Mouse (Mus musculus) intestine, embryonic 15.5 days (tissue): ENCODE data around the gene Cinp. TPM values are rescaled to one million over a fixed set of nuclear protein-coding genes. Genes with fewer than 3 reads are reported as not detected.

Experiments used
- ATAC-seq: fragments of 200-750 bp; cut with Nextera tagmentation; 2 replicates; pipeline ENCODE4 v1.8.0; 2017; ENCODE audit warnings: moderate TSS enrichment, moderate library complexity
- H3K27ac ChIP-seq: fragments of 300-500 bp; sonication (generic); 2 replicates; pipeline ENCODE4 v1.5.1; 2015; ENCODE audit warnings: mild to moderate bottlenecking, inconsistent platforms
- H3K27me3 ChIP-seq: fragments of 300-500 bp; sonication (generic); replicated peaks from 2 replicates; pipeline ENCODE4 v1.6.1; 2015; ENCODE audit warnings: inconsistent platforms
- H3K36me3 ChIP-seq: fragments of 300-500 bp; sonication (generic); 2 replicates; pipeline ENCODE4 v1.6.1; 2015; ENCODE audit warnings: inconsistent platforms
- H3K4me1 ChIP-seq: fragments of 300-500 bp; sonication (generic); replicated peaks from 2 replicates; pipeline ENCODE4 v1.6.1; 2015; ENCODE audit warnings: inconsistent platforms
- H3K4me2 ChIP-seq: fragments of 300-500 bp; sonication (generic); replicated peaks from 2 replicates; pipeline ENCODE4 v1.6.1; 2015; ENCODE audit warnings: mild to moderate bottlenecking, inconsistent platforms
- H3K4me3 ChIP-seq: fragments of 300-500 bp; sonication (generic); replicated peaks from 2 replicates; pipeline ENCODE4 v1.5.1; 2015; ENCODE audit warnings: inconsistent platforms
- H3K9ac ChIP-seq: fragments of 300-500 bp; sonication (generic); 2 replicates; pipeline ENCODE4 v1.6.1; 2015; ENCODE audit warnings: inconsistent platforms
- H3K9me3 ChIP-seq: fragments of 300-500 bp; sonication (generic); 2 replicates; pipeline ENCODE4 v1.6.1; 2016; ENCODE audit warnings: inconsistent platforms
- whole genome bisulfite sequencing: fragments of 180-500 bp; shearing (Covaris S2); methylation state at CpG from one replicate; pipeline ENCODE4 v1.1.7; 2015; 5-methylcytosine and 5-hydroxymethylcytosine counted together
- polyA plus RNA-seq: library from polyadenylated mRNA; unstranded; fragments of >200 nt; fragmentation: Nextera tagmentation; extraction: Ambion mirVana; gene quantifications from 2 replicates; pipeline ENCODE4 v1.2.1, GENCODE M21; 2015

Cinp gene
- polyA plus RNA-seq, 1 experiment from 2014 or later, result 74.2 TPM

DNA sequence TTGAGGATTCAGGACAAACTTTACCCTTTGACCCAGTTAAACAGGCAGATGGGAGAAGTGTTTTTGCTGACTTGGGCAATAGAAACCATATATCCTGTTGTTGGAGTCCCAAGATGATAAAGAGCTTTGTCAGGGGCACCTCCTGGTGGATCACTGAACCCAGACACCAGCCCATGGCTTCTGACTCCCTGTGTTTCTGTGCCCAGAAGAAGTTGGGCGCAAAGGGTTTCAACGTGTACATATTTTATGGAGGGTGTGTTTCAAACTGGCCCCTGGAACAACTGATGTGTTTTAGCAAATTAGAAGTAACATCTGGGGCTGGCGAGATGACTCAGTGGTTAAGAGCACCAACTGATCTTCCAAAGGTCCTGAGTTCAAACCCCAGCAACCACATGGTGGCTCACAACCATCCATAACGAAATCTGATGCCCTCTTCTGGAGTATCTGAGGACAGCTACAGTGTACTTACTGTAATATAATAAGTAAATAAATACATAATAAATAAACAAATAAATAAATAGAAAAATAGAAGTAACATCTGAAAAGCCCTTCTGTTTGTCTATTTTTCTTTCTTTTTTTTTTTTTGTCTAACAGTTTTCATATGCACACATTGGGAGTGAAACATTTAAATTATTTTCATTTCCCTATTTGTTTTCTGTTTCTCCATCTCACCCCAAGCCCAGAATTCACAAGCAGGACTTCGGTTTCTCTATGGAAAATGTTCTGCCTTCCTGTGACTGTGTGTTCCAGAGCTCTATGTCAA lies 47.0 kb downstream of the Cinp start:
- H3K36me3 ChIP-seq, result no peaks in the 10 kb centered on the region
- no peak overlapping the region for H3K4me2 ChIP-seq
- H3K27me3 ChIP-seq, result no peaks in the 10 kb centered on the region
- no peak overlapping the region for H3K27ac ChIP-seq
- WGBS, result 66% methylated on average over 5 of the region's 5 CpGs
- no peak overlapping the region for H3K9ac ChIP-seq
- peaks cover 17% of the 10 kb centered on the region for H3K4me1 ChIP-seq
- H3K9me3 ChIP-seq, result no peaks in the 10 kb centered on the region
- no peak overlapping the region for H3K4me3 ChIP-seq
- no peak for ATAC-seq

DNA sequence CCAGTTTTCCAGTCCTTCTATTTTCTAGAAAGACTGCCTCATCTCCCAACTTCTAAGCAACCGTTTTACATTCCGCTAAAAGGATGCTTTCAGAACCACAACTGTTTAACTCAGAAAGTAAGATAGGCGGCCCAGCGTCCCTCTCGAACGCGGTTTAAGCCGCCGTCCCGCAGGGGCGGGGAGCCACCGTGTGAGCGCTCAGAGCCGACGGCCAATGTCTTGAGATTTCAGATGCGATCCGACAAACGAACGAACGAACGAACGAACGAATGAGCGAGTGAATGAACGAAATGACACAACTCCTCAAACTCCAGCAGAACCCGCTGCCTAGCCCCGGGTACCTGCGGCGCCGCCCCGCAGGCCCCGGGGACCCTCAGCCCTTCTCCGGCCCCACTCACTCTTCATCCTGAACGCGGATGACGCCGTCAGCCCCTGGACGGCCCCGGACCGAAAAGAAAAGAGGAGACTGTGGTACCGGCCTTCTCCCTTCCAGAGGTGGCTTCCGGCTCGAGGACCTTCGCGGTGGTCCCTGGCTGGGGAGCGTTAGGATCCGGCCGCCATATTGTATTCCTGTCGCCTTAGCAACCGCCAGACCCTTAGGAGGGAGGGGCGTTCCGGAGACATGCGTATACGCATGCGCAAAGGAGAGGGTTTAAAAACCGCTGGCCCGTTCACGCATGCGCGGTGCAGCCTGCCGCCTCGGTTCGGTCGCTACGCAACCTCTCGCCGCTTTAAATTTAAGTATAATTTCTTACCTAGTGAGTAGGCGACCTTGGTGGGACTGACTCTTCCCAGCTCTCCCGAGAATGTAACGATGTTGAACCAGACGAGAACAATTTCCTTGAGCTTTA lies 48.4 kb downstream of the Cinp start, which contains the start of gene Mok:
TSS of gene Mok (minus strand) at position 592 of the 851 bp plus-strand sequence.
- Histone ChIP-seq H3K4me3 (peak within 1 kb of the TSS; percentile 76), H3K9me3 (no peaks in the 10 kb centered on the region), H3K36me3 (no peaks in the 10 kb centered on the region), H3K9ac (peak within 1 kb of the TSS; percentile 55), H3K27me3 (no peaks in the 10 kb centered on the region), H3K4me2 (peak within 1 kb of the TSS; percentile 71), H3K27ac (no peak within 1 kb of the TSS), H3K4me1 (peaks cover 9% of the 10 kb centered on the region)
- ATAC-seq, result peak; percentile 67
- WGBS, result under 1% methylated on average over 71 of the region's 71 CpGs

DNA sequence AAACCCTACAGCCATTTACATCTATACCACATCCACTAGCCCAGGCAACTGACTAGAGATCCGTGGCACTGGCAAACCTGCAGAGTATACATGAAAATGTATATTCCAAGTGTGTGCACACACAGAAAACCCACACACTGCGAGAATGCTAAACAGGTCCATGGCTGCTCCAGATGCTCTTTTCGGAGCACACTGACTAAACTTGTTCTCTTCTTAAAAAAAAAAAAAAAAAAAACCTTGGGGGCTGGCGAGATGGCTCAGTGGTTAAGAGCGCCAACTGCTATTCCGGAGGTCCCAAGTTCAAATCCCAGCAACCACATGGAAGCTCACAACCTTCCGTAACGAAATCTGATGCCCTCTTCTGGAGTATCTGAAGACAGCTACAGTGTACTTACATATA lies 51.1 kb downstream of the Cinp start:
- H3K9ac ChIP-seq, result no peak overlapping the region
- H3K4me3 ChIP-seq, result no peak overlapping the region
- no peaks in the 10 kb centered on the region for H3K27me3 ChIP-seq
- 86% methylated on average over 8 of the region's 8 CpGs for WGBS
- no peak overlapping the region for H3K4me2 ChIP-seq
- H3K4me1 ChIP-seq, result peaks cover 4% of the 10 kb centered on the region
- no peaks in the 10 kb centered on the region for H3K36me3 ChIP-seq
- no peak for ATAC-seq
- no peak overlapping the region for H3K27ac ChIP-seq
- no peaks in the 10 kb centered on the region for H3K9me3 ChIP-seq

DNA sequence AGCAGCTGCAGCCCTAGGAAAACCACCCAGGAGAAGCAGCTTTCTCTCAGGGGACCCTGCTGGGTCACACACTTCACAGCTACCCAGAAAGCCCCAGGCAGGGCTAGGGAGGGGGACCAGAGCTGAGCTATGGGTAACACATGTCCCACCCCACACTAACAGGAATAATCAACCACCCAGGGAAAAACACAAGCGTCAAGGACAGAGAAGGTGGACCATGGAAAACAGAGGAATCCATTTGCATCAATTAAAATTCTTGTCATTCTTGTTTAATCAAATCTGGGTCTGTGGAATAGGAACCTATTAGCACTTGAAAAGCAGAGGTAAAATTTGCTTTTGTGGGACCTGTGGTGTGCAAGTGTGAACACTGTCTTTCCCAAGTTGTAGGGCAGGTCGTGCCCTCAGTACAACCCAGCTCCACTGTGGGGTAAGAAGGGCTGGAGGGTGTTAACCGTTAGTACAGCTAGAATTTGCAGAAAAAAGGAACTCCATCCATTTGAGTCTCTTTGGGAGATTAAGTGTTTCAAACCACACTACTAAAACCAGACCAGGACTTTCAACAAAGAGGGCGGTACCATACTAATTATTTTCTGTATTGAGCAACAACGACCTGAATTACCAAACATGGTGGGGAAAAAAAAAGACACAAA lies 51.6 kb downstream of the Cinp start:
- peak overlapping the region; percentile 17; the same call in 1 of the 2 replicates for H3K9ac ChIP-seq
- H3K27me3 ChIP-seq, result no peaks in the 10 kb centered on the region
- no peak overlapping the region for H3K27ac ChIP-seq
- peaks cover 4% of the 10 kb centered on the region for H3K4me1 ChIP-seq
- WGBS, result 48% methylated on average over 5 of the region's 5 CpGs
- ATAC-seq, result no peak
- no peak overlapping the region for H3K4me3 ChIP-seq
- H3K36me3 ChIP-seq, result no peaks in the 10 kb centered on the region
- H3K9me3 ChIP-seq, result no peaks in the 10 kb centered on the region
- no peak overlapping the region for H3K4me2 ChIP-seq

DNA sequence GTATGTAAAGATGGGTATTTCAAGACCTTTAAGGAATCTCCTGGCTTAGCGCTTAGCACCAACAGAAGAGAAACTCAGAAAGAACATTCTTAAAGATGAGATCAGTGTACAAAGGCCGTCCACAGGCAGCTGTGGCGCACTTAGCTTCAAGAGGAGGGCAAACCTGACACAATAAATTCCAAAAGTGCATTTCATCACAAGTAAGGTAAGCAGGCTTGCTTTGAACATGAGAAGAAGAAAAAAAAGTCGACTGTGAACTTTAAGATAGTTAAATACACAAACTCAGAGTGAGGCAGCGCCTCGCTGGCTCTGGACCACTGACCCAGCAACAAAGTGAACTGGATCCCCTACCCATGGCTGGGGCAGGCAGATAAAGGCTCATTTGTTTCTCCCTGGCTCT lies 52.2 kb downstream of the Cinp start:
- 39% methylated on average over 6 of the region's 6 CpGs for WGBS
- H3K9ac ChIP-seq, result peak overlapping the region; percentile 17; the same call in 1 of the 2 replicates
- ATAC-seq, result no peak

DNA sequence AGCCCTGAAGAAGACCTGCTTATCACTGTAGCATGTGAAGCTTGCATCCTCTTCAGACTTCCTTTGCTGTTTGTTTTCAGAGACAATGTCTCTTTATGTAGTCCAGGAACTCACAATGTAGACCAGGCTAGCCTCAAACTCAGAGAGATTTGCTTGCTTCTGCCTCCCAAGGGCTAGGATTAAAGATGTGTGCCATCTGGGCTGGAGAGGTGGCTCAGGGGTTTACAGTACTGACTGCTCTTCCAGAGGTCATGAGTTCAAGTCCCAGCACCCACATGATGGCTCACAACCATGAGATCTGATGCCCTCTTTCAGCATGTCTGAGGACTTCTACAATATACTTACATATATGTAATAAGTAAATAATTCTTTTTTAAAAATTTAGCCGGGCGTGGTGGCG lies 53.8 kb downstream of the Cinp start:
- WGBS, result 91% methylated on average over 3 of the region's 3 CpGs
- no peak for ATAC-seq
- Histone ChIP-seq H3K9me3 (no peaks in the 10 kb centered on the region), H3K27me3 (no peaks in the 10 kb centered on the region), H3K4me2 (no peak overlapping the region), H3K4me1 (no peaks in the 10 kb centered on the region), H3K27ac (no peak overlapping the region), H3K9ac (no peak overlapping the region), H3K36me3 (no peaks in the 10 kb centered on the region), H3K4me3 (no peak overlapping the region)

More for the DNA sequence above, 52.2 kb downstream of the Cinp start:
- H3K9me3 ChIP-seq, result no peaks in the 10 kb centered on the region
- H3K4me1 ChIP-seq, result peaks cover 4% of the 10 kb centered on the region
- no peak overlapping the region for H3K4me3 ChIP-seq
- H3K27ac ChIP-seq, result no peak overlapping the region
- H3K36me3 ChIP-seq, result no peaks in the 10 kb centered on the region
- no peak overlapping the region for H3K4me2 ChIP-seq
- no peaks in the 10 kb centered on the region for H3K27me3 ChIP-seq

DNA sequence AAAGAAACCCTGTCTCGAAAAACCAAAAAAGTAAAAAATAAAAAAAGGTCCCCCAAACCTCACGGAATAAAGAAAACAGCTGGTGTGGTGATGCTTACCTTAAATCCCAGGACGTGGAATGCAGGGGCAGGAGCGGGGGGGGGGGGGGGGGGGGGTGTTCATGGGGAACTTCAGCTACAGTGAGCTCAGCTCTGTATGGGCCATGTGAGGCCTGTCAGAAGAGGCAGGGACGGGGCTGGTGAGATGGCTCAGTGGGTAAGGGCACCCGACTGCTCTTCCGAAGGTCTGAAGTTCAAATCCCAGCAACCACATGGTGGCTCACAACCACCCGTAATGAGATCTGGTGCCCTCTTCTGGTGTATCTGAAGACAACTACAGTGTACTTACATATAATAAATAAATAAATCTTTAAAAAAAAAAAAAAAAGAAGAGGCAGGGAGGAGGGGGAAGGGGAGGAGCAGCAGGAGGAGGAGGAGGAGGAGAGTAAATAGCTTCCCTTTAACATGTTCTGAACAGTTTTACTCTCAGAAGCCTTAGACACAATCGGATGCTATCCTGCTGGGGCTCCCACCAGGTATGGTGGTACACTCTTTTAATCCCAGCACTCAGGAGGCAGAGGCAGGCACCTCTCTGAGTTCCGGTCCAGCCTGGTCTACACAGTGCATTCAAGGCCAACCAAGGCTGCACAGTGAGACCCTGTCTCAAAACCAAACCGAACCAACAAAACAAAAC lies 58.5 kb downstream of the Cinp start:
- Histone ChIP-seq H3K9ac (no peak overlapping the region), H3K9me3 (no peaks in the 10 kb centered on the region), H3K4me2 (no peak overlapping the region), H3K27ac (no peak overlapping the region), H3K4me3 (no peak overlapping the region), H3K4me1 (no peaks in the 10 kb centered on the region), H3K36me3 (no peaks in the 10 kb centered on the region), H3K27me3 (no peaks in the 10 kb centered on the region)
- 80% methylated on average over 11 of the region's 11 CpGs for WGBS
- no peak for ATAC-seq

DNA sequence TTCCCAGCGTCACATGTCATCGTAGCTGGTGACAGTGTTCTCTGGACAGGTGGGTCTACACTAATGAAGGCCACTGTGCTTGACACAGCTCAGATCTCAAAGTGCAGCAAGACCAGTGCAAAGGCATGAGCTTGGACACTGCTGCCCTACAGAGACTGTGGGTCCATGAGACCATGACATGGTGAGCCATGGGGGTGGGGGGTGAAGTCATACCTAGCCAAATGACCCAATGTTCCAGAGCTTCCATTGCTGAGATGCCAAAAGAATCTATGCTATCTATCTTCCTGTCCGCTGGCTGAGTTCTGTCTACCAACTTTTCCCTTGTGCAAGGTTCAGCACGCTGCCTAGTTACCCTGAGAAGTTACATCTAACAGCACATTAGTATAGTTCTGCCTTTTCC lies 60.0 kb downstream of the Cinp start:
- no peak overlapping the region for H3K9ac ChIP-seq
- no peaks in the 10 kb centered on the region for H3K4me1 ChIP-seq
- H3K27ac ChIP-seq, result no peak overlapping the region
- 94% methylated on average over 4 of the region's 4 CpGs for WGBS
- H3K36me3 ChIP-seq, result no peaks in the 10 kb centered on the region
- H3K9me3 ChIP-seq, result no peaks in the 10 kb centered on the region
- no peak overlapping the region for H3K4me3 ChIP-seq
- ATAC-seq, result no peak
- no peaks in the 10 kb centered on the region for H3K27me3 ChIP-seq
- no peak overlapping the region for H3K4me2 ChIP-seq

Other genes with a start within 250 kb of the Cinp start
- not detected in 2 replicates for gene 1700001K19Rik, start 206.5 kb downstream of the Cinp start, polyA plus RNA-seq
- gene Hsp90aa1, start 186.4 kb downstream of the Cinp start, polyA plus RNA-seq, result 887 and 955 TPM in 2 replicates
- gene Wdr20, start 151.2 kb downstream of the Cinp start, polyA plus RNA-seq, result 19.8 and 21.7 TPM in 2 replicates
- gene Mok, start 48.2 kb downstream of the Cinp start, polyA plus RNA-seq, result 2.4 and 2.6 TPM in 2 replicates
- gene Zfp839, start 38.9 kb downstream of the Cinp start, polyA plus RNA-seq, result 4.5 and 4.9 TPM in 2 replicates
- gene Tecpr2, start 119 bp upstream of the Cinp start, polyA plus RNA-seq, result 3.0 and 3.1 TPM in 2 replicates
- 22.7 and 25.8 TPM in 2 replicates for gene Ankrd9, start 89.9 kb upstream of the Cinp start, polyA plus RNA-seq
- 9.1 and 9.6 TPM in 2 replicates for gene Rcor1, start 150.2 kb upstream of the Cinp start, polyA plus RNA-seq